Mouse (Mus musculus) lung, postnatal 0 days (tissue): ENCODE measurements around the gene Nmi.

Source experiments
- CTCF ChIP-seq: IDR thresholded peaks from 2 replicates; pipeline ENCODE4 v1.5.1; 2016; ENCODE audit warnings: antibody characterized with exemption, mild to moderate bottlenecking
- EP300 ChIP-seq: IDR thresholded peaks from 2 replicates; pipeline ENCODE4 v1.6.1; 2016; ENCODE audit warnings: antibody characterized with exemption, mild to moderate bottlenecking, control low read depth

GRCm38 (mm10) chr2:51948105-51948830 lies 25.0 kb downstream of the Nmi start:
- TF ChIP-seq EP300 (no peak), CTCF (no peak)
